Mouse (Mus musculus): ENCODE data around the gene Elp1. TPM values are rescaled to one million over a fixed set of nuclear protein-coding genes. Genes with fewer than 3 reads are reported as not detected.

The Elp1 gene
- total and polyA plus RNA-seq, 3 experiments = 58.1 to 88.4 (median 58.2) TPM

- H3K9ac ChIP-seq (ENCODE audit: insufficient read depth, low read depth) = no peak within 1 kb of the TSS
- TF ChIP-seq E2F4 (IDR thresholded peaks at IDR 0.05; ENCODE audit: insufficient replicate concordance, low read depth, low read length) = no peak
- no peak for TF ChIP-seq CHD2 (IDR thresholded peaks at IDR 0.05; ENCODE audit: low read length)
- TF ChIP-seq MEF2A (IDR thresholded peaks at IDR 0.05; ENCODE audit: borderline replicate concordance, low read depth, low read length) = no peak
- TF ChIP-seq USF1 (IDR thresholded peaks at IDR 0.05; ENCODE audit: low read depth, low read length) = no peak
- no peak for TF ChIP-seq EP300 (IDR thresholded peaks at IDR 0.05; ENCODE audit: low read length)
- TF ChIP-seq NELFE (IDR thresholded peaks at IDR 0.05; ENCODE audit: low read depth, low read length) = no peak
- no peak for TF ChIP-seq JUN (IDR thresholded peaks at IDR 0.05; ENCODE audit: insufficient read depth, low read depth, low read length)
- no peak for TF ChIP-seq GABPA (IDR thresholded peaks at IDR 0.05; ENCODE audit: insufficient replicate concordance, low read depth, low read length)
- no peak for DNase-seq (ENCODE audit: extremely low read depth)
- peaks cover 8 to 30% of the 10 kb centered on the region in 2 experiments for H3K36me3 ChIP-seq (replicated peaks in 1 of 2; ENCODE audit: control insufficient read depth in 1 of 2, insufficient read depth in 1 of 2, low read length in 1 of 2)
- H3K79me2 ChIP-seq (replicated peaks; ENCODE audit: control insufficient read depth, extremely low read depth, insufficient read depth, poor library complexity, severe bottlenecking) = no peaks in the 10 kb centered on the region
- no peak within 1 kb of the TSS for H3K4me3 ChIP-seq (replicated peaks in 1 of 3; ENCODE audit: low read depth in 2 of 3, low read length in 2 of 3, poor library complexity in 1 of 3)
- in situ Hi-C loops (cut with MboI; ENCODE audit: low pct_ligation_motif_present, low pct_unique_long_range_greater_than_20kb, low sequenced_read_pairs) (no loop called here), dilution Hi-C loops (cut with MboI; ENCODE audit: extremely low pct_ligation_motif_present, extremely low pct_unique_long_range_greater_than_20kb, low sequenced_read_pairs) (no loop called here)
- H3K4me2 ChIP-seq (ENCODE audit: insufficient read depth, low read depth, poor library complexity, severe bottlenecking) = no peak within 1 kb of the TSS
- no peak within 1 kb of the TSS for H3K27ac ChIP-seq (ENCODE audit: insufficient read depth, low read depth)
- H3K27me3 ChIP-seq (replicated peaks) = no peaks in the 10 kb centered on the region
- H3K4me1 ChIP-seq (ENCODE audit: control insufficient read depth in 1 of 2, insufficient read depth in 2 of 2) = no peaks in the 10 kb centered on the region
- no peaks in the 10 kb centered on the region for H3K9me3 ChIP-seq (replicated peaks; ENCODE audit: low read length)
Observed at GRCm38 (mm10) chr4:56741041-56741493, 61.1 kb downstream of the Elp1 start, which contains the start of gene Actl7b. Actl7b (minus strand) TSS chr4:56741443.

- no peak overlapping the region for H3K27ac ChIP-seq (ENCODE audit: insufficient read depth, low read depth)
- in situ Hi-C loops (cut with MboI; ENCODE audit: low pct_ligation_motif_present, low pct_unique_long_range_greater_than_20kb, low sequenced_read_pairs) (no loop called here), dilution Hi-C loops (cut with MboI; ENCODE audit: extremely low pct_ligation_motif_present, extremely low pct_unique_long_range_greater_than_20kb, low sequenced_read_pairs) (no loop called here)
- no peaks in the 10 kb centered on the region for H3K27me3 ChIP-seq (replicated peaks)
- H3K36me3 ChIP-seq (replicated peaks in 1 of 2; ENCODE audit: control insufficient read depth in 1 of 2, insufficient read depth in 1 of 2, low read length in 1 of 2) = peaks cover 5 to 26% of the 10 kb centered on the region in 2 experiments
- DNase-seq (ENCODE audit: extremely low read depth) = no peak
- TF ChIP-seq ELF1 (IDR thresholded peaks at IDR 0.05; ENCODE audit: low read depth, low read length) = no peak
- no peaks in the 10 kb centered on the region for H3K79me2 ChIP-seq (replicated peaks; ENCODE audit: control insufficient read depth, extremely low read depth, insufficient read depth, poor library complexity, severe bottlenecking)
- no peak overlapping the region for H3K4me2 ChIP-seq (ENCODE audit: insufficient read depth, low read depth, poor library complexity, severe bottlenecking)
- H3K9ac ChIP-seq (ENCODE audit: insufficient read depth, low read depth) = no peak overlapping the region
- H3K4me1 ChIP-seq (ENCODE audit: control insufficient read depth in 1 of 2, insufficient read depth in 2 of 2) = no peaks in the 10 kb centered on the region
- no peaks in the 10 kb centered on the region for H3K9me3 ChIP-seq (replicated peaks; ENCODE audit: low read length)
- H3K4me3 ChIP-seq (replicated peaks in 1 of 3; ENCODE audit: low read depth in 2 of 3, low read length in 2 of 3, poor library complexity in 1 of 3) = no peak overlapping the region
Observed at GRCm38 (mm10) chr4:56740611-56741010, 61.5 kb downstream of the Elp1 start.

- Histone ChIP-seq H3K4me1 (ENCODE audit: control insufficient read depth in 1 of 2, insufficient read depth in 2 of 2) (no peaks in the 10 kb centered on the region), H3K27ac (ENCODE audit: insufficient read depth, low read depth) (no peak within 1 kb of the TSS), H3K79me2 (replicated peaks; ENCODE audit: control insufficient read depth, extremely low read depth, insufficient read depth, poor library complexity, severe bottlenecking) (no peaks in the 10 kb centered on the region), H3K36me3 (replicated peaks in 1 of 2; ENCODE audit: control insufficient read depth in 1 of 2, insufficient read depth in 1 of 2, low read length in 1 of 2) (peaks cover 4 to 20% of the 10 kb centered on the region in 2 experiments), H3K27me3 (replicated peaks) (no peaks in the 10 kb centered on the region), H3K4me2 (ENCODE audit: insufficient read depth, low read depth, poor library complexity, severe bottlenecking) (no peak within 1 kb of the TSS), H3K9me3 (replicated peaks; ENCODE audit: low read length) (no peaks in the 10 kb centered on the region), H3K4me3 (replicated peaks in 1 of 3; ENCODE audit: low read depth in 2 of 3, low read length in 2 of 3, poor library complexity in 1 of 3) (no peak within 1 kb of the TSS), H3K9ac (ENCODE audit: insufficient read depth, low read depth) (no peak within 1 kb of the TSS)
- dilution Hi-C loops (cut with MboI; ENCODE audit: extremely low pct_ligation_motif_present, extremely low pct_unique_long_range_greater_than_20kb, low sequenced_read_pairs) (no loop called here), in situ Hi-C loops (cut with MboI; ENCODE audit: low pct_ligation_motif_present, low pct_unique_long_range_greater_than_20kb, low sequenced_read_pairs) (no loop called here)
- no peak for TF ChIP-seq USF2 (conservative IDR thresholded peaks at IDR 0.05; ENCODE audit: low read depth, low read length)
- no peak for TF ChIP-seq IRF4 (IDR thresholded peaks at IDR 0.05; ENCODE audit: low read depth, low read length)
- no peak for TF ChIP-seq POLR2AphosphoS2 (IDR thresholded peaks at IDR 0.05; ENCODE audit: low read depth, low read length)
- TF ChIP-seq JUND (conservative IDR thresholded peaks at IDR 0.05; ENCODE audit: low read depth, low read length) = no peak
- no peak for TF ChIP-seq BHLHE40 (IDR thresholded peaks at IDR 0.05; ENCODE audit: low read depth, low read length)
- TF ChIP-seq KAT2A (IDR thresholded peaks at IDR 0.05; ENCODE audit: insufficient replicate concordance, low read length) = no peak
- TF ChIP-seq MYC (IDR thresholded peaks at IDR 0.05; ENCODE audit: low read depth, low read length) = no peak
- no peak for TF ChIP-seq RAD21 (IDR thresholded peaks at IDR 0.05; ENCODE audit: low read depth, low read length)
- TF ChIP-seq EP300 (IDR thresholded peaks at IDR 0.05; ENCODE audit: low read length) = no peak
- no peak for TF ChIP-seq PAX5 (IDR thresholded peaks at IDR 0.05; ENCODE audit: low read length)
- TF ChIP-seq NELFE (IDR thresholded peaks at IDR 0.05; ENCODE audit: low read depth, low read length) = no peak
- TF ChIP-seq NRF1 (IDR thresholded peaks at IDR 0.05; ENCODE audit: low read depth, low read length) = no peak
- no peak for TF ChIP-seq RCOR1 (conservative IDR thresholded peaks at IDR 0.05; ENCODE audit: low read depth, low read length)
- no peak for TF ChIP-seq UBTF (IDR thresholded peaks at IDR 0.05; ENCODE audit: low read depth, low read length)
- no peak for TF ChIP-seq MEF2A (IDR thresholded peaks at IDR 0.05; ENCODE audit: borderline replicate concordance, low read depth, low read length)
- TF ChIP-seq ELF1 (IDR thresholded peaks at IDR 0.05; ENCODE audit: low read depth, low read length) = no peak
- no peak for DNase-seq (ENCODE audit: extremely low read depth)
Observed at GRCm38 (mm10) chr4:56740020-56740485, 62.1 kb downstream of the Elp1 start, which contains the start of gene Gm26657. Gm26657 (plus strand) TSS chr4:56740070.

Data from CH12.LX (cell line).